Mouse (Mus musculus): ENCODE data around the gene Ccdc150.

The Ccdc150 gene

GRCm38 (mm10) chr1:54250158-54250866 is at the start of gene Ccdc150:
Gene Ccdc150, plus strand, starts transcription at chr1:54250683.
- DNase-seq (ENCODE audit: low read depth, low spot score) = peak; percentile 98

GRCm38 (mm10) chr1:54220273-54220672 is 30.2 kb upstream of the Ccdc150 start:
- no peak for DNase-seq (ENCODE audit: low read depth, low spot score)

GRCm38 (mm10) chr1:54242722-54243121 is 7.8 kb upstream of the Ccdc150 start:
- no peak for DNase-seq (ENCODE audit: low read depth, low spot score)

- DNase-seq (ENCODE audit: low read depth, low spot score) = peak; percentile 34
Measured at GRCm38 (mm10) chr1:54275552-54275951, 25.1 kb downstream of the Ccdc150 start.

- no peak for DNase-seq (ENCODE audit: low read depth, low spot score)
Measured at GRCm38 (mm10) chr1:54279628-54280027, 29.1 kb downstream of the Ccdc150 start.

GRCm38 (mm10) chr1:54280651-54281050 is 30.2 kb downstream of the Ccdc150 start:
- DNase-seq (ENCODE audit: low read depth, low spot score) = no peak

- no peak for DNase-seq (ENCODE audit: low read depth, low spot score)
Measured at GRCm38 (mm10) chr1:54306404-54306803, 55.9 kb downstream of the Ccdc150 start.

GRCm38 (mm10) chr1:54326647-54327046 is 76.2 kb downstream of the Ccdc150 start:
- no peak for DNase-seq (ENCODE audit: low read depth, low spot score)

GRCm38 (mm10) chr1:54327876-54328545 is 77.5 kb downstream of the Ccdc150 start:
- DNase-seq (ENCODE audit: low read depth, low spot score) = peak; percentile 13

GRCm38 (mm10) chr1:54332988-54333387 is 82.5 kb downstream of the Ccdc150 start:
- no peak for DNase-seq (ENCODE audit: low read depth, low spot score)

- no peak for DNase-seq (ENCODE audit: low read depth, low spot score)
Measured at GRCm38 (mm10) chr1:54354786-54355185, 104.3 kb downstream of the Ccdc150 start.

- DNase-seq (ENCODE audit: low read depth, low spot score) = no peak
Measured at GRCm38 (mm10) chr1:54355485-54355884, 105.0 kb downstream of the Ccdc150 start.

- DNase-seq (ENCODE audit: low read depth, low spot score) = no peak
Measured at GRCm38 (mm10) chr1:54356566-54356965, 106.1 kb downstream of the Ccdc150 start.

- DNase-seq (ENCODE audit: low read depth, low spot score) = no peak
Measured at GRCm38 (mm10) chr1:54377506-54378051, 127.1 kb downstream of the Ccdc150 start.

- peak; percentile 84 for DNase-seq (ENCODE audit: low read depth, low spot score)
Measured at GRCm38 (mm10) chr1:54380978-54381914, 130.8 kb downstream of the Ccdc150 start.

- DNase-seq (ENCODE audit: low read depth, low spot score) = peak; percentile 82
Measured at GRCm38 (mm10) chr1:54384221-54384620, 133.7 kb downstream of the Ccdc150 start.

GRCm38 (mm10) chr1:54402736-54403135 is 152.3 kb downstream of the Ccdc150 start:
- DNase-seq (ENCODE audit: low read depth, low spot score) = no peak
